Mouse (Mus musculus): ENCODE measurements at regions not wholly inside any gene's neighbourhood (a gene's known extent, or its start where the extent isn't known, plus 50 kb on each side); places are given as distances from the start of the nearest gene placed in this dataset.

DNA sequence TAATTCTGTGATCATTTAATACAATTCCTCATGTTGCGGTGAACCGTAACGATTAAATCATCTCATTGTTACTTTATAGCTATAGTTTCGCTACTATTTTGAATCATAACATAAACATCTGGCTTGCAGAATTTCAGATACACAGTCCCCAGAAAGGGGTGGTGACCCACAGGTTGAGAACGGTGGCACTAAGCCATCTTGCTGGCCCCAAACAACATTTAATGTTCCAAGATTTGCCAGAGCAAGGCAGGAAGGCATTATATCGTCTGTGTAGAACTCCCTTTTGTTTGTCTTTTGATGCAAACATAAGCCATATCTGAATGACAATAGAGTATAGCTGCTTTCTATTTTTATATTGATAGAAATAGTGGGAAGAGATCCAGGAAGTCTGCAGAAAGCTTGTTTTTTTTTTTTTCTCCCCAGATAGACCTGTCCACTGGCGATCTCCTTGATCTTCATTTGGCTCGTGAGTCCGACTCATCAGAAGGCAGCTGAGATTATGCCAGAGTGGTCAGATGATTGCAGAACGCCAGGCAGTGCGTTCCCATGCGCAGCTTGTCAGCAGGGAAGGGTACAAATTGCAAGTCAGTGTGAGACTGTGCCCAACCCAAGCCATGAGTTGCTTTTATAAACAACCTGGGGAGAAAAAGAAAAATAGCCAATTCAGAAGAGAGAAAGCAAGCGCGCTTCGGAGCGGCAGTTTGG is 213.9 kb downstream of the Dok5 start:
- Histone ChIP-seq H3K4me1 (ENCODE audit: control insufficient read depth in 1 of 2, insufficient read depth in 2 of 2) (no peaks in the 10 kb centered on the region), H3K9ac (ENCODE audit: insufficient read depth, low read depth) (no peak overlapping the region), H3K4me2 (ENCODE audit: insufficient read depth, low read depth, poor library complexity, severe bottlenecking) (no peak overlapping the region), H3K4me3 (replicated peaks in 1 of 3; ENCODE audit: low read depth in 2 of 3, low read length in 2 of 3, poor library complexity in 1 of 3) (no peak overlapping the region), H3K27me3 (replicated peaks) (no peaks in the 10 kb centered on the region), H3K79me2 (replicated peaks; ENCODE audit: control insufficient read depth, extremely low read depth, insufficient read depth, poor library complexity, severe bottlenecking) (no peaks in the 10 kb centered on the region), H3K9me3 (replicated peaks; ENCODE audit: low read length) (peaks cover 78% of the 10 kb centered on the region), H3K27ac (ENCODE audit: insufficient read depth, low read depth) (no peak overlapping the region), H3K36me3 (replicated peaks in 1 of 2; ENCODE audit: control insufficient read depth in 1 of 2, insufficient read depth in 1 of 2, low read length in 1 of 2) (no peaks in the 10 kb centered on the region)
- dilution Hi-C loops (cut with MboI; ENCODE audit: extremely low pct_ligation_motif_present, extremely low pct_unique_long_range_greater_than_20kb, low sequenced_read_pairs) (no loop called here), in situ Hi-C loops (cut with MboI; ENCODE audit: low pct_ligation_motif_present, low pct_unique_long_range_greater_than_20kb, low sequenced_read_pairs) (no loop called here)
- TF ChIP-seq ZNF384 (IDR thresholded peaks at IDR 0.05; ENCODE audit: low read depth, low read length), result no peak
- no peak for TF ChIP-seq TBP (conservative IDR thresholded peaks at IDR 0.05; ENCODE audit: low read depth, low read length)
- TF ChIP-seq USF1 (IDR thresholded peaks at IDR 0.05; ENCODE audit: low read depth, low read length), result no peak
- no peak for TF ChIP-seq NRF1 (IDR thresholded peaks at IDR 0.05; ENCODE audit: low read depth, low read length)
- no peak for DNase-seq (ENCODE audit: extremely low read depth)

GRCm38 (mm10) chr2:170946106-170946657 is 214.6 kb downstream of the Dok5 start:
- in situ Hi-C loops (cut with MboI; ENCODE audit: low pct_ligation_motif_present, low pct_unique_long_range_greater_than_20kb, low sequenced_read_pairs) (no loop called here), dilution Hi-C loops (cut with MboI; ENCODE audit: extremely low pct_ligation_motif_present, extremely low pct_unique_long_range_greater_than_20kb, low sequenced_read_pairs) (no loop called here)
- DNase-seq (ENCODE audit: extremely low read depth), result no peak
- no peak overlapping the region for H3K9ac ChIP-seq (ENCODE audit: insufficient read depth, low read depth)
- H3K4me1 ChIP-seq (ENCODE audit: control insufficient read depth in 1 of 2, insufficient read depth in 2 of 2), result no peaks in the 10 kb centered on the region
- no peaks in the 10 kb centered on the region for H3K36me3 ChIP-seq (replicated peaks in 1 of 2; ENCODE audit: control insufficient read depth in 1 of 2, insufficient read depth in 1 of 2, low read length in 1 of 2)
- no peaks in the 10 kb centered on the region for H3K27me3 ChIP-seq (replicated peaks)
- H3K27ac ChIP-seq (ENCODE audit: insufficient read depth, low read depth), result no peak overlapping the region
- H3K4me2 ChIP-seq (ENCODE audit: insufficient read depth, low read depth, poor library complexity, severe bottlenecking), result no peak overlapping the region
- TF ChIP-seq POLR2AphosphoS2 (IDR thresholded peaks at IDR 0.05; ENCODE audit: low read depth, low read length) (no peak), MXI1 (IDR thresholded peaks at IDR 0.05; ENCODE audit: low read depth, low read length) (no peak), CTCF (conservative IDR thresholded peaks at IDR 0.05 in 1 of 2, IDR thresholded peaks at IDR 0.05 in 1 of 2; ENCODE audit: low read depth in 2 of 2, low read length in 2 of 2) (no peak), POLR2A (IDR thresholded peaks at IDR 0.05; ENCODE audit: low read depth, low read length) (no peak), BHLHE40 (IDR thresholded peaks at IDR 0.05; ENCODE audit: low read depth, low read length) (no peak), CHD2 (IDR thresholded peaks at IDR 0.05; ENCODE audit: low read length) (no peak), MYC (IDR thresholded peaks at IDR 0.05; ENCODE audit: low read depth, low read length) (no peak), E2F4 (IDR thresholded peaks at IDR 0.05; ENCODE audit: insufficient replicate concordance, low read depth, low read length) (no peak), JUN (IDR thresholded peaks at IDR 0.05; ENCODE audit: insufficient read depth, low read depth, low read length) (no peak), ETS1 (conservative IDR thresholded peaks at IDR 0.05; ENCODE audit: low read depth, low read length) (no peak), TCF12 (IDR thresholded peaks at IDR 0.05; ENCODE audit: low read depth, low read length) (no peak)
- peaks cover 77% of the 10 kb centered on the region for H3K9me3 ChIP-seq (replicated peaks; ENCODE audit: low read length)
- H3K79me2 ChIP-seq (replicated peaks; ENCODE audit: control insufficient read depth, extremely low read depth, insufficient read depth, poor library complexity, severe bottlenecking), result no peaks in the 10 kb centered on the region
- no peak overlapping the region for H3K4me3 ChIP-seq (replicated peaks in 1 of 3; ENCODE audit: low read depth in 2 of 3, low read length in 2 of 3, poor library complexity in 1 of 3)

All from CH12.LX (cell line).